ENCODE assay signal across 8 mouse cellular contexts in the genomic region with DNA sequence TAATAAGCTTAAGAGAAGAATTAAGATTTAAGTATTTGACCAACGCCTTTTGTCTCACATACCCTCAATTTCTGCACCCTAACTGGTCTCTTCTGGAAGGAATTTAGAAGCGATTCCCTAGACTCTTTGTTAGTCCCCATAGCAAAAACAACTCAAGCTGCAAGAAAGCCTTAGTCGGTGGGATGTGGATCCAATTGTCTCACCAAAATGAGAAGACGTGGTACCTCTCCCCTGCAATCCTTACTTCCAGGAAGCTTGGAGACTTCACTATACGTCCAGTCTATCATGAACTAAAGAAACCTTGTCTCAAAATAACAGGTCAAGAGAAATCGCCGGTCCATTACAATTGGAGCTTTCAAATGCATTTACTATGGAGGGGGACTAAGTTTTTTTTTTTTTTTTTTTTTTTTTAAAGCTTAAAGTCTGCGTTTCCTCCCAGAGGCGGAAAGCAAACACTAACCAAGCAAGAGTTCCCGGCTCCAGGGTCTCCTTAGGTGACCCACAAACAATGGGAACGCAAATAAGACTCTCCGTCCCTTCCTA. TPM values are rescaled to one million over a fixed set of nuclear protein-coding genes. Genes with fewer than 3 reads are reported as not detected.
DNase-seq lines count a peak whose midpoint lies in the region; ATAC-seq and TF ChIP-seq lines count a peak whose summit lies in the region.

No protein-coding gene starts in this region.

- no peaks in the 10 kb centered on the region for H3K9me3 ChIP-seq in hindbrain, embryonic 14.5 days (ENCODE audit: control insufficient read depth, low read length)
- no peaks in the 10 kb centered on the region for H3K9me3 ChIP-seq in midbrain, postnatal 0 days (ENCODE audit: low read length)

- H3K9ac ChIP-seq in hindbrain, embryonic 14.5 days = peak overlapping the region; percentile 93
- peak overlapping the region; percentile 91 for H3K9ac ChIP-seq in midbrain, postnatal 0 days (replicated peaks; ENCODE audit: low read length, poor library complexity, severe bottlenecking)

- H3K4me1 ChIP-seq in hindbrain, embryonic 14.5 days (replicated peaks; ENCODE audit: control insufficient read depth, insufficient read depth, low read length) = peaks cover 26% of the 10 kb centered on the region
- peaks cover 11% of the 10 kb centered on the region; the same call in 1 of the 2 replicates for H3K4me1 ChIP-seq in midbrain, postnatal 0 days (ENCODE audit: insufficient read depth, low read length)

- TF ChIP-seq CTCF in layer of hippocampus, adult 2 months (conservative IDR thresholded peaks at IDR 0.05) = no peak
- TF ChIP-seq CTCF in midbrain, postnatal 0 days (IDR thresholded peaks at IDR 0.05) = no peak

- 0 out of 2 replicates have a peak, but pooled peaks have one; percentile 1 for ATAC-seq in hindbrain, embryonic 14.5 days (ENCODE audit: low FRiP score)
- no peak for ATAC-seq in midbrain, postnatal 0 days (ENCODE audit: low FRiP score)

- peak overlapping the region; percentile 58; the same call in 1 of the 2 replicates for H3K27ac ChIP-seq in layer of hippocampus, adult 2 months
- H3K27ac ChIP-seq in hindbrain, embryonic 14.5 days = peak overlapping the region; percentile 93
- peak overlapping the region; percentile 88 for H3K27ac ChIP-seq in midbrain, postnatal 0 days (ENCODE audit: low read depth, low read length)

- H3K27me3 ChIP-seq in hindbrain, embryonic 14.5 days (ENCODE audit: control insufficient read depth, insufficient read depth, low read length) = no peaks in the 10 kb centered on the region
- H3K27me3 ChIP-seq in midbrain, postnatal 0 days (ENCODE audit: insufficient read depth, low read length) = no peaks in the 10 kb centered on the region

- H3K4me3 ChIP-seq in layer of hippocampus, adult 2 months = peak overlapping the region; percentile 93
- H3K4me3 ChIP-seq in hindbrain, embryonic 14.5 days (replicated peaks; ENCODE audit: low read length) = peak overlapping the region; percentile 99
- H3K4me3 ChIP-seq in midbrain, postnatal 0 days (ENCODE audit: low read depth, low read length) = peak overlapping the region; percentile 98

- 1% methylated on average over 12 of the region's 12 CpGs for WGBS in hindbrain, embryonic 14.5 days
- 2% methylated on average over 12 of the region's 12 CpGs for WGBS in midbrain, postnatal 0 days

- no peak for DNase-seq in layer of hippocampus, adult 2 months (ENCODE audit: low spot score in 2 of 2)
- DNase-seq in layer of hippocampus, adult 9-11 months = no peak
- DNase-seq in c-Kit-positive CD71-negative TER-119-negative erythroid progenitor cells, embryonic 14.5 days (ENCODE audit: low read depth) = peak; percentile 12
- peak; percentile 61 for DNase-seq in hindbrain, embryonic 14.5 days (ENCODE audit: low spot score)
- peak; percentile 8 for DNase-seq in midbrain, postnatal 0 days (ENCODE audit: low spot score)
- no peak for DNase-seq in adrenal gland, adult 18-20 months (ENCODE audit: low spot score in 2 of 2)
- DNase-seq in MN1 (ENCODE audit: low spot score) = no peak
- DNase-seq in cerebellum, postnatal 36 days = no peak

- H3K36me3 ChIP-seq in hindbrain, embryonic 14.5 days (replicated peaks; ENCODE audit: control insufficient read depth, insufficient read depth) = peaks cover 42% of the 10 kb centered on the region
- peaks cover 9% of the 10 kb centered on the region; the same call in 1 of the 2 replicates for H3K36me3 ChIP-seq in midbrain, postnatal 0 days (ENCODE audit: insufficient read depth, low read length)

- peak overlapping the region; percentile 66 for H3K4me2 ChIP-seq in hindbrain, embryonic 14.5 days (replicated peaks)
- peak overlapping the region; percentile 63 for H3K4me2 ChIP-seq in midbrain, postnatal 0 days (ENCODE audit: low read depth, low read length, poor library complexity, severe bottlenecking)

RNA-seq across cellular contexts. Expression of gene Trim37, which starts 0.5 kb away (rescaled TPM):
- total RNA-seq in layer of hippocampus, adult 2 months (2021) = 100 to 1,000 TPM; 176 to 183 TPM
- polyA plus RNA-seq in hindbrain, embryonic 14.5 days (2014; fragmentation: Nextera tagmentation; extraction: Ambion mirVana) = 104 and 107 TPM in 2 replicates
- total RNA-seq in midbrain, postnatal 0 days (2014; rRNA removed) = 125 and 136 TPM in 2 replicates
- polyA plus RNA-seq in midbrain, postnatal 0 days (2015; fragmentation: Nextera tagmentation; extraction: Ambion mirVana) = 66.8 and 72.6 TPM in 2 replicates
- 10 to 100 TPM; 14.2 to 14.9 TPM for total RNA-seq in adrenal gland, adult 18-20 months (2021)

RNA-seq across cellular contexts. Expression of gene Ska2, which starts 17.3 kb away (rescaled TPM):
- 10 to 100 TPM; 14.7 to 15.7 TPM for total RNA-seq in layer of hippocampus, adult 2 months (2021)
- 37.8 and 39.4 TPM in 2 replicates for polyA plus RNA-seq in hindbrain, embryonic 14.5 days (2014; fragmentation: Nextera tagmentation; extraction: Ambion mirVana)
- total RNA-seq in midbrain, postnatal 0 days (2014; rRNA removed) = 29.2 TPM in 2 replicates
- polyA plus RNA-seq in midbrain, postnatal 0 days (2015; fragmentation: Nextera tagmentation; extraction: Ambion mirVana) = 23.8 and 25.7 TPM in 2 replicates
- total RNA-seq in adrenal gland, adult 18-20 months (2021) = 1 to 10 TPM; 6.0 to 6.2 TPM

RNA-seq across cellular contexts. Expression of gene Prr11, which starts 17.8 kb away (rescaled TPM):
- under 1 TPM; 0.38 to 0.56 TPM for total RNA-seq in layer of hippocampus, adult 2 months (2021)
- 2.9 and 3.6 TPM in 2 replicates for polyA plus RNA-seq in hindbrain, embryonic 14.5 days (2014; fragmentation: Nextera tagmentation; extraction: Ambion mirVana)
- total RNA-seq in midbrain, postnatal 0 days (2014; rRNA removed) = 1.2 and 1.5 TPM in 2 replicates
- polyA plus RNA-seq in midbrain, postnatal 0 days (2015; fragmentation: Nextera tagmentation; extraction: Ambion mirVana) = 0.88 and 1.1 TPM in 2 replicates
- under 1 TPM; 0.46 to 0.58 TPM for total RNA-seq in adrenal gland, adult 18-20 months (2021)

RNA-seq across cellular contexts. Expression of gene Smg8, which starts 39.8 kb away (rescaled TPM):
- 10 to 100 TPM; 16.6 to 18.2 TPM for total RNA-seq in layer of hippocampus, adult 2 months (2021)
- 22.5 and 23.1 TPM in 2 replicates for polyA plus RNA-seq in hindbrain, embryonic 14.5 days (2014; fragmentation: Nextera tagmentation; extraction: Ambion mirVana)
- total RNA-seq in midbrain, postnatal 0 days (2014; rRNA removed) = 24.2 and 26.2 TPM in 2 replicates
- polyA plus RNA-seq in midbrain, postnatal 0 days (2015; fragmentation: Nextera tagmentation; extraction: Ambion mirVana) = 17.7 and 19.2 TPM in 2 replicates
- 10 to 100 TPM; 15.2 to 23.4 TPM for total RNA-seq in adrenal gland, adult 18-20 months (2021)

RNA-seq across cellular contexts. Expression of gene Gdpd1, which starts 52.5 kb away (rescaled TPM):
- total RNA-seq in layer of hippocampus, adult 2 months (2021) = 10 to 100 TPM; 42.0 to 46.7 TPM
- 157 and 171 TPM in 2 replicates for polyA plus RNA-seq in hindbrain, embryonic 14.5 days (2014; fragmentation: Nextera tagmentation; extraction: Ambion mirVana)
- total RNA-seq in midbrain, postnatal 0 days (2014; rRNA removed) = 66.6 and 67.1 TPM in 2 replicates
- polyA plus RNA-seq in midbrain, postnatal 0 days (2015; fragmentation: Nextera tagmentation; extraction: Ambion mirVana) = 167 TPM in 2 replicates
- 1 to 10 TPM; 3.7 to 6.3 TPM for total RNA-seq in adrenal gland, adult 18-20 months (2021)

Comparison
In these comparisons a context has a peak if more than half of its experiments do, and no peak if none do; other contexts are left out.
1. DNase-seq: peak in c-Kit-positive CD71-negative TER-119-negative erythroid progenitor cells, embryonic 14.5 days (single experiment), hindbrain, embryonic 14.5 days (single experiment) and midbrain, postnatal 0 days (single experiment); none in layer of hippocampus, adult 2 months (0 of 2), layer of hippocampus, adult 9-11 months (single experiment), adrenal gland, adult 18-20 months (0 of 2), MN1 (single experiment) and cerebellum, postnatal 36 days (0 of 2).
2. Peak in every context shown above with its lines, with median percentiles within 50 percentile points of each other: H3K27ac ChIP-seq and H3K4me3 ChIP-seq.